Mouse (Mus musculus): ENCODE results near the gene Rxra.

Rxra gene

GRCm38 (mm10) chr2:27806691-27807090 lies 130.5 kb downstream of the Rxra start:
- in situ Hi-C loops (cut with MboI, MseI): no loop called here

- in situ Hi-C loops (cut with MboI, MseI): no loop called here
Measured at GRCm38 (mm10) chr2:27807684-27808083, 131.4 kb downstream of the Rxra start.

- in situ Hi-C loops (cut with MboI, MseI): no loop called here
Measured at GRCm38 (mm10) chr2:27809897-27810296, 133.7 kb downstream of the Rxra start.

Data from regulatory T cell (primary cell).